Mouse (Mus musculus): ENCODE results near the gene Arpc4.

- no peak for TF ChIP-seq ETS1 (IDR thresholded peaks at IDR 0.05; ENCODE audit: low read depth, low read length)
- TF ChIP-seq CTCF (IDR thresholded peaks at IDR 0.05 in 2 of 3, conservative IDR thresholded peaks at IDR 0.05 in 1 of 3; ENCODE audit: control insufficient read depth in 1 of 3, insufficient read depth in 1 of 3, low read depth in 2 of 3, low read length in 3 of 3, poor library complexity in 1 of 3, severe bottlenecking in 1 of 3): no peak
- no peak for TF ChIP-seq ZC3H11A (IDR thresholded peaks at IDR 0.05; ENCODE audit: low read depth, low read length)
- TF ChIP-seq JUND (IDR thresholded peaks at IDR 0.05; ENCODE audit: low read depth, low read length): no peak
- no peak for TF ChIP-seq MAZ (IDR thresholded peaks at IDR 0.05; ENCODE audit: low read depth, low read length)
These were observed 36.3 kb upstream of the Arpc4 start for GRCm38 (mm10) chr6:113341574-113341973.

Measured in MEL (cell line).